Mouse (Mus musculus) thymus, adult 2 months (tissue): ENCODE measurements around the gene Rrbp1. TPM values are rescaled to one million over a fixed set of nuclear protein-coding genes. Genes with fewer than 3 reads are reported as not detected.

Experiments
- DNase-seq: peaks from one replicate; pipeline ENCODE4 v3.0.0; 2021
- H3K27ac ChIP-seq: fragments of 200-500 bp; 2 replicates; pipeline ENCODE4 v1.5.1; 2012; ENCODE audit warnings: low read length, control low read depth; ENCODE audit not compliant: control insufficient read depth, insufficient read depth
- H3K27me3 ChIP-seq: fragments of 200-500 bp; 2 replicates; pipeline ENCODE4 v1.6.1; 2012; ENCODE audit warnings: mild to moderate bottlenecking, low read length, moderate library complexity, mixed read lengths; ENCODE audit not compliant: control insufficient read depth, insufficient read depth
- H3K36me3 ChIP-seq: fragments of 200-500 bp; 2 replicates; pipeline ENCODE4 v1.6.1; 2012; ENCODE audit warnings: mild to moderate bottlenecking, low read length, moderate library complexity; ENCODE audit not compliant: control insufficient read depth, insufficient read depth
- H3K4me1 ChIP-seq: fragments of 200-500 bp; replicated peaks from 2 replicates; pipeline ENCODE4 v1.6.1; 2012; ENCODE audit warnings: low read length; ENCODE audit not compliant: control insufficient read depth, insufficient read depth
- H3K4me3 ChIP-seq: fragments of 200-500 bp; 2 replicates; pipeline ENCODE4 v1.5.1; 2012; ENCODE audit warnings: mild to moderate bottlenecking, low read length, control low read depth, moderate library complexity; ENCODE audit not compliant: control insufficient read depth, insufficient read depth
- CTCF ChIP-seq: fragments of 200-500 bp; IDR thresholded peaks from 2 replicates; pipeline ENCODE4 v1.5.1; 2012; ENCODE audit warnings: mild to moderate bottlenecking, control low read depth, low read length, moderate library complexity, borderline replicate concordance; ENCODE audit not compliant: control insufficient read depth, poor library complexity, insufficient read depth; ENCODE audit errors: extremely low read depth
- POLR2A ChIP-seq: fragments of 200-500 bp; IDR thresholded peaks from 2 replicates; pipeline ENCODE4 v1.6.1; 2012; ENCODE audit warnings: mild to moderate bottlenecking, low read length, control low read depth, moderate library complexity; ENCODE audit not compliant: control insufficient read depth, poor library complexity, insufficient read depth; ENCODE audit errors: extremely low read depth
- WGBS: fragments of 180-500 bp; shearing (Covaris S2); methylation state at CpG from one replicate; pipeline ENCODE4 v1.1.7; 2018; 5-methylcytosine and 5-hydroxymethylcytosine counted together
- polyA plus RNA-seq: library from polyadenylated mRNA; depleted of rRNA; stranded (reverse); fragments of >200 nt; gene quantifications from 2 replicates; pipeline ENCODE4 v1.2.3, GENCODE M21; 2012

Gene Rrbp1
- polyA plus RNA-seq, 1 experiment, result 33.8 TPM

DNA sequence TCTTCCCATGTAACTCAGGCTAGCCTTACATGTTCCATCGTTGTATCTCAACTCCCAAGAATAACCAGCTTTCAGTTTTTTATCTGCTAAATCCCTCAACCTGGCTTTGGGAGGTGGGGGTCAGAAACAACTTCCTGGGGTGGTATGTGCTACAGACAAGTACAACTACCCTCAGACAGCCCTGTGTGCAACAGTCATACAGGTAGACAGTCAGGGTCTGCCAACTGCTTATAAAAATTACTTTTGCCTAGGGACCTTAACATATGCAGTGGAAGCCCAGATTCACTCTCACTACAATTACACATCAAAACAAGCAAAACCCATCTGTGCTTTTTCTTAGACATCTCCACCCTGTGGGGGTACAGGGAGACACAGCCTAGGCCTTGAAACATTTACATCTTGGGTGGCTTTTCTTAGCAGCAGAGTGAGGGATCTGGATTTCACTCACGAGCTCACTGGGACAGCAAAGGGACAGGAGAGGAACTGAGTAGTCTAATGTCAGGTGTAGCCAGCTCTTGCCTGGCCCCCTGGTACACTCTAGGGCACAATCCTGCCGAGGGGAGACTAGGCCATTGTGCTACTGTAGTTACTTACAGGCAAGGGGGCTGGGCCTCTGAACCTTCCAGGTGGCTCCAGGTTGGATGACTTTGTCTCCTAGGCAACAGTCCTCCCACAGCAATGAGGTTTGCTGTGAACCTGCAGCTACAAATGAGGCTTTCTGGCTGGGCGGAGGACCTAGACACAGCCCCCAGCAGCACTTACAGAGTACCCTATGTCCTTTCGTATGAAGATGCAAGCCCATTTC lies 34.9 kb upstream of the Rrbp1 start:
- TF ChIP-seq POLR2A (no peak), CTCF (no peak)
- H3K27ac ChIP-seq, result no peak overlapping the region
- no peak for DNase-seq

DNA sequence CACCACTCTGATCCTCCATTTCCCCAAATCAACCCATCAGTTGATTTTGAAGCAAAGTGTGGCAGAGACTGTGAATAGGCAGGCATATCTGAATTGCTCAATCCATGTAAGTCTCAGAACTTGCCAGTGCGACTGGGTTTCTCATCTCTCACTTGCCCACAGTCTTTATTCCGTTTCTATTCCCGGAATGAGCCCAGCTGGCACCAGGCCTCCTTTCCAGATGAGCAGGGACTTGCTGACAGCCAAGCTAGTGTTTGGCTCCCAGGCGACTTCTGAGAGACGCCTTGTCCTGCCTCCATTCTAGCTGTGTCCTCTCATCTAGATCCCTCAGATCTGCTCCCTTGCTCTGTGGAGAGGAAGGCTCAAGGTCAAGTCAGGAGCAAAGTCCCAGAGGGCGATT lies 33.7 kb upstream of the Rrbp1 start:
- DNase-seq, result no peak
- no peak overlapping the region for H3K4me3 ChIP-seq
- 94% methylated on average over 6 of the region's 6 CpGs for WGBS
- TF ChIP-seq POLR2A (no peak), CTCF (no peak)
- H3K27ac ChIP-seq, result no peak overlapping the region
- no peaks in the 10 kb centered on the region for H3K36me3 ChIP-seq
- peaks cover 8% of the 10 kb centered on the region for H3K4me1 ChIP-seq
- no peaks in the 10 kb centered on the region for H3K27me3 ChIP-seq

More for the DNA sequence above, 34.9 kb upstream of the Rrbp1 start:
- no peaks in the 10 kb centered on the region for H3K36me3 ChIP-seq
- no peak overlapping the region for H3K4me3 ChIP-seq
- no peaks in the 10 kb centered on the region for H3K27me3 ChIP-seq
- WGBS, result 91% methylated on average over 5 of the region's 5 CpGs
- peaks cover 8% of the 10 kb centered on the region for H3K4me1 ChIP-seq

DNA sequence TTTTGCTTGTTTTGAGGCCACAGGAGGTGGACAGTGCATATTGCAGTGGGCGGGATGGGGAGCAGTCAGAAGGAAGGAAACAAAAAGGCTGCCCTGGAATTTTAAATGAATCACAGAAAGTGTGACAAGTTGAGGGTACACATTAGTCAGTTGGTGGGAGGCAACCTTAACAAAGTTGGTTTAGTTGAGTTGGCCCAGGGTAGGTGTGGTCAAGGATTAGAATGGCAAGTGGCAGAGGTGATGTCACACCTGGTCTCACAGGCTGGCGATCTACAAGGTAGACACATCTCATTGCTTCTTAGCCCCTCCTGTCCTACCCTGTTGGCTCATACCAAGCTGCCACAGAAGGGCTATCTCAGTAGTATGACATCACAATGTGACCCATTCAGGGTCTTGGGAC lies 21.6 kb upstream of the Rrbp1 start, which contains the start of gene Banf2:
Gene Banf2, plus strand, starts transcription at position 396 of the 400 bp plus-strand sequence.
- WGBS, result 94% methylated on average over 2 of the region's 2 CpGs
- no peak for TF ChIP-seq POLR2A
- no peak for TF ChIP-seq CTCF
- H3K4me1 ChIP-seq, result no peaks in the 10 kb centered on the region
- no peak within 1 kb of the TSS for H3K4me3 ChIP-seq
- H3K27ac ChIP-seq, result no peak within 1 kb of the TSS
- H3K36me3 ChIP-seq, result no peaks in the 10 kb centered on the region
- DNase-seq, result no peak
- H3K27me3 ChIP-seq, result no peaks in the 10 kb centered on the region

DNA sequence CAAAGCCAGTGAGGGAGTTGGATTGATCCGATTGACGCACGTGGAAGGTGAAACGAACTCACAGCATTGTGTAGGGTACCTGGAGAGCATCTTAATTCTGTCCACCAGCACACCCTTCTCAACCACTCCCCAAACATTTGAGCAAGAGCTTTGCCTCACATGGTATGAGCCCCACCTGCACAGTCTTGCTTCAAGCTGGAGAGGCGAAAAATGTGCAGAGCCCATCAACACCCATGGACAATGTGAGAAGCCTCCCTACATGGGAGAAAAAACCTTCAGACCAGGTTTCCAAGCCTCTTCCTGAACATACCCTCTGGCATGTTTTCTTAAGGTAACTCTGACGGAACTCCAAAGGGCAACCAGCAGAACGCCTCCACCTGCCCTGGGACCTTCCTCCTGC lies 19.7 kb upstream of the Rrbp1 start:
- no peak overlapping the region for H3K27ac ChIP-seq
- no peaks in the 10 kb centered on the region for H3K36me3 ChIP-seq
- no peak overlapping the region for H3K4me3 ChIP-seq
- TF ChIP-seq CTCF, result no peak
- H3K4me1 ChIP-seq, result no peaks in the 10 kb centered on the region
- no peaks in the 10 kb centered on the region for H3K27me3 ChIP-seq
- DNase-seq, result no peak
- 93% methylated on average over 7 of the region's 7 CpGs for WGBS

DNA sequence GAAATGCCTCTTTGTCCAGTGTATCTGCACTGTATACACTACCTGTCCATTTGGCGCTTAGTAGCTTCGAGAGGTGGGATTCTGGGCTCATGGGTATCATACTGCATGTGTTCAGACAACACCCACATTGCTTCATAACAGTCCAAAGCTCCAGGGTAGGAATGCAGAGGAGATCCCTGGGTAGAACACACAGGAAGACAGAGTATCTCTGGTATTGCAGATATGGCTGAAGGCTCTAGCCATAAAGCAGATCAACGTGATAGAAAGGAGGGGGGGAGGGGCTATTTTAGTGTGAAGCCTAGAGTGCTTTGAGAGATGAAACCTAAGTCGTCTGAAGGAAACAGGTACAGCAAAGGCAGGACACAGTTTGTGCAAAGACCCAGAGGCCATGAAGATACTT lies 15.4 kb upstream of the Rrbp1 start:
- Histone ChIP-seq H3K4me3 (no peak overlapping the region), H3K36me3 (no peaks in the 10 kb centered on the region), H3K27ac (no peak overlapping the region), H3K4me1 (no peaks in the 10 kb centered on the region), H3K27me3 (no peaks in the 10 kb centered on the region)
- WGBS, result 69% methylated on average over 4 of the region's 4 CpGs
- TF ChIP-seq POLR2A, result no peak
- no peak for TF ChIP-seq CTCF
- DNase-seq, result no peak

DNA sequence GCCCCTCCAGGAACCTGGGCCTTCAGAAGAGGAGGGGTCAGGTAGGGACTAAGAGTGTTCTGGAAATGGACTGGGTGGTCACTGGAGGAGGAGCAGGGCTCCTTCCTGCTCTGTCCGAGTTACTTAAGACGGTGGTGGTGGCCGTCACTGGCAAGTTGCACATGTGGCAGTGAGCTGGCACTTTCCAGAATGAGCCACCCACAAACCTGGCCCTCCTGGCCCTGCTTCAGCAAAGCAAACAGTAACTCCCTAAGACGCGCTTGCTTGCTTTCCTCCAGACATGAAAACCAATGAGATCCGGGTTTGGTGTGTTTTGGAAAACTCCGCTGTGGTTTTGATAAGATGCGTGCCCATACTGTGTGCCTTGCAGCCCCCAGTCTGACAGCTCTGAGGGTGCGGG lies 14.3 kb upstream of the Rrbp1 start:
- Histone ChIP-seq H3K4me1 (no peaks in the 10 kb centered on the region), H3K36me3 (no peaks in the 10 kb centered on the region), H3K4me3 (no peak overlapping the region), H3K27me3 (no peaks in the 10 kb centered on the region), H3K27ac (no peak overlapping the region)
- 94% methylated on average over 9 of the region's 9 CpGs for WGBS
- no peak for DNase-seq
- TF ChIP-seq POLR2A (no peak), CTCF (no peak)
